In genomic region chr10:42941278-42941677, GRCm38 (mm10) we compare ENCODE assay signal across 9 mouse cellular contexts.
DNase-seq lines count a peak whose midpoint lies in the region; ATAC-seq lines count a peak whose summit lies in the region.
"Had no signal": no experiment of that assay in that cellular context is flagged by ENCODE, and none has a peak within 500 bp of the region (broad histone marks: within the 10 kb centered on the region; RNA-seq: fewer than 3 reads in every experiment).

No protein-coding gene starts in this region.

- no peaks in the 10 kb centered on the region for H3K36me3 ChIP-seq in kidney, embryonic 14.5 days (ENCODE audit: control insufficient read depth, insufficient read depth, low read length)
- no peaks in the 10 kb centered on the region for H3K36me3 ChIP-seq in forebrain, embryonic 15.5 days
- no peaks in the 10 kb centered on the region for H3K36me3 ChIP-seq in limb, embryonic 10.5 days
- no peaks in the 10 kb centered on the region for H3K36me3 ChIP-seq in neural tube, embryonic 15.5 days
- H3K36me3 ChIP-seq: heart, embryonic 13.5 days had no signal

- no peak for DNase-seq in kidney, postnatal 25 days
- DNase-seq in limb, embryonic 10.5 days (ENCODE audit: low spot score): no peak
- DNase-seq in thymus, adult 18-20 months: no peak
- DNase-seq in right cerebral cortex, postnatal 36 days (ENCODE audit: low spot score in 2 of 2): no peak

- 32% methylated on average over 4 of the region's 4 CpGs for WGBS in kidney, embryonic 14.5 days
- 65% methylated on average over 4 of the region's 4 CpGs for WGBS in forebrain, embryonic 15.5 days
- WGBS in limb, embryonic 10.5 days: 79% methylated on average over 4 of the region's 4 CpGs
- 30% methylated on average over 4 of the region's 4 CpGs for WGBS in neural tube, embryonic 15.5 days

- peak overlapping the region; percentile 18; the same call in 1 of the 2 replicates for H3K27ac ChIP-seq in kidney, embryonic 14.5 days (ENCODE audit: low read depth, low read length)
- H3K27ac ChIP-seq in forebrain, embryonic 15.5 days (replicated peaks): peak overlapping the region; percentile 78
- H3K27ac ChIP-seq in limb, embryonic 10.5 days: peak overlapping the region; percentile 81
- H3K27ac ChIP-seq in neural tube, embryonic 15.5 days (replicated peaks): peak overlapping the region; percentile 76
- H3K27ac ChIP-seq: heart, embryonic 13.5 days had no signal

- ATAC-seq in kidney, embryonic 14.5 days (ENCODE audit: low FRiP score, low TSS enrichment): 0 out of 2 replicates have a peak, but pooled peaks have one; percentile 6
- 0 out of 2 replicates have a peak, but pooled peaks have one; percentile 2 for ATAC-seq in forebrain, embryonic 15.5 days (replicated peaks)
- ATAC-seq in neural tube, embryonic 15.5 days (ENCODE audit: low FRiP score): no peak; the same call in 1 of the 2 replicates
- no peak for ATAC-seq in megakaryocyte progenitor cell, adult 5-6 weeks (replicated peaks; ENCODE audit: poor library complexity)

- peaks cover 10% of the 10 kb centered on the region; the same call in 1 of the 2 replicates for H3K4me1 ChIP-seq in kidney, embryonic 14.5 days (ENCODE audit: control insufficient read depth, insufficient read depth, low read length)
- H3K4me1 ChIP-seq in forebrain, embryonic 15.5 days: peaks cover 11% of the 10 kb centered on the region
- peaks cover 22% of the 10 kb centered on the region for H3K4me1 ChIP-seq in limb, embryonic 10.5 days
- peaks cover 9% of the 10 kb centered on the region for H3K4me1 ChIP-seq in neural tube, embryonic 15.5 days

- no peak overlapping the region for H3K4me2 ChIP-seq in kidney, embryonic 14.5 days (replicated peaks; ENCODE audit: low read depth, low read length)
- peak overlapping the region; percentile 40 for H3K4me2 ChIP-seq in forebrain, embryonic 15.5 days (replicated peaks)
- H3K4me2 ChIP-seq in neural tube, embryonic 15.5 days: peak overlapping the region; percentile 57
- H3K4me2 ChIP-seq: heart, embryonic 13.5 days had no signal

- H3K9ac ChIP-seq in kidney, embryonic 14.5 days (ENCODE audit: low read depth, low read length): no peak overlapping the region
- no peak overlapping the region for H3K9ac ChIP-seq in forebrain, embryonic 15.5 days (replicated peaks)
- H3K9ac ChIP-seq in neural tube, embryonic 15.5 days (replicated peaks): no peak overlapping the region
- H3K9ac ChIP-seq: heart, embryonic 13.5 days had no signal

- no peak overlapping the region for H3K4me3 ChIP-seq in kidney, embryonic 14.5 days (ENCODE audit: low read length)
- H3K4me3 ChIP-seq in forebrain, embryonic 15.5 days: peak overlapping the region; percentile 15; the same call in 1 of the 2 replicates
- no peak overlapping the region for H3K4me3 ChIP-seq in limb, embryonic 10.5 days
- H3K4me3 ChIP-seq in neural tube, embryonic 15.5 days (replicated peaks): peak overlapping the region; percentile 25
- H3K4me3 ChIP-seq: heart, embryonic 13.5 days had no signal

- no peaks in the 10 kb centered on the region for H3K27me3 ChIP-seq in kidney, embryonic 14.5 days (ENCODE audit: control insufficient read depth, insufficient read depth, low read length)
- H3K27me3 ChIP-seq in forebrain, embryonic 15.5 days: no peaks in the 10 kb centered on the region
- H3K27me3 ChIP-seq in limb, embryonic 10.5 days (ENCODE audit: low read depth, poor library complexity, severe bottlenecking): 0 out of 2 replicates have a peak, but pooled peaks cover 5% of the 10 kb centered on the region
- H3K27me3 ChIP-seq in neural tube, embryonic 15.5 days (replicated peaks): no peaks in the 10 kb centered on the region
- H3K27me3 ChIP-seq: heart, embryonic 13.5 days had no signal

- no peaks in the 10 kb centered on the region for H3K9me3 ChIP-seq in kidney, embryonic 14.5 days (ENCODE audit: control insufficient read depth, low read length)
- H3K9me3 ChIP-seq in forebrain, embryonic 15.5 days: no peaks in the 10 kb centered on the region
- no peaks in the 10 kb centered on the region for H3K9me3 ChIP-seq in limb, embryonic 10.5 days (replicated peaks)
- no peaks in the 10 kb centered on the region for H3K9me3 ChIP-seq in neural tube, embryonic 15.5 days (replicated peaks)
- H3K9me3 ChIP-seq: heart, embryonic 13.5 days had no signal

Comparison
In these comparisons a context has a peak if more than half of its experiments do, and no peak if none do; other contexts are left out.
1. ATAC-seq: peak in kidney, embryonic 14.5 days (single experiment) and forebrain, embryonic 15.5 days (single experiment); none in neural tube, embryonic 15.5 days (single experiment) and megakaryocyte progenitor cell, adult 5-6 weeks (single experiment).
2. H3K27ac ChIP-seq: peak in every context shown above with its lines; median percentile 81 in limb, embryonic 10.5 days; 78 in forebrain, embryonic 15.5 days; 76 in neural tube, embryonic 15.5 days; 18 in kidney, embryonic 14.5 days.
3. H3K4me3 ChIP-seq: peak in forebrain, embryonic 15.5 days (single experiment) and neural tube, embryonic 15.5 days (single experiment); none in kidney, embryonic 14.5 days (single experiment) and limb, embryonic 10.5 days (single experiment).